Mouse (Mus musculus) heart, embryonic 10.5 days (tissue): ENCODE measurements around the gene Ppp1r17. TPM values are rescaled to one million over a fixed set of nuclear protein-coding genes. Genes with fewer than 3 reads are reported as not detected.
A peak's percentile ranks its signal among the peaks of the same experiment; 100 is the strongest.

ENCODE experiments used
- DNase-seq: peaks from one replicate; pipeline ENCODE4 v3.0.0-alpha.2; 2017; ENCODE audit warnings: low spot score
- H3K27ac ChIP-seq: fragments of 300-500 bp; sonication (generic); 2 replicates; pipeline ENCODE4 v1.5.1; 2016; ENCODE audit warnings: mild to moderate bottlenecking
- H3K27me3 ChIP-seq: fragments of 300-500 bp; sonication (generic); 2 replicates; pipeline ENCODE4 v1.6.1; 2016; ENCODE audit warnings: mild to moderate bottlenecking; ENCODE audit not compliant: poor library complexity, insufficient read depth, severe bottlenecking
- H3K36me3 ChIP-seq: fragments of 300-500 bp; sonication (generic); 2 replicates; pipeline ENCODE4 v1.6.1; 2016; ENCODE audit warnings: mild to moderate bottlenecking, moderate library complexity
- H3K4me1 ChIP-seq: fragments of 300-500 bp; sonication (generic); 2 replicates; pipeline ENCODE4 v1.6.1; 2016; ENCODE audit warnings: mild to moderate bottlenecking
- H3K4me3 ChIP-seq: fragments of 300-500 bp; sonication (generic); 2 replicates; pipeline ENCODE4 v1.5.1; 2016; ENCODE audit warnings: mild to moderate bottlenecking, moderate library complexity
- H3K9me3 ChIP-seq: fragments of 300-500 bp; sonication (generic); 2 replicates; pipeline ENCODE4 v1.6.1; 2016; ENCODE audit warnings: mild to moderate bottlenecking, moderate library complexity
- WGBS: fragments of 180-500 bp; shearing (Covaris S2); methylation state at CpG from one replicate; pipeline ENCODE4 v1.1.7; 2016; 5-methylcytosine and 5-hydroxymethylcytosine counted together
- polyA plus RNA-seq: library from polyadenylated mRNA; unstranded; fragments of >200 nt; fragmentation: Nextera tagmentation; extraction: Ambion mirVana; gene quantifications from 2 replicates; pipeline ENCODE4 v1.2.1, GENCODE M21; 2016

Ppp1r17 gene
- 17.6 and 25.4 TPM in 2 replicates for polyA plus RNA-seq

GRCm38 (mm10) chr6:56017291-56017994, at the start of gene Ppp1r17:
Gene Ppp1r17, plus strand, starts transcription at chr6:56017497.
- no peaks in the 10 kb centered on the region for H3K9me3 ChIP-seq
- 50% methylated on average over 16 of the region's 16 CpGs for WGBS
- peak; percentile 84 for DNase-seq
- no peaks in the 10 kb centered on the region for H3K27me3 ChIP-seq
- H3K27ac ChIP-seq = peak within 1 kb of the TSS; percentile 59
- peak within 1 kb of the TSS; percentile 43 for H3K4me3 ChIP-seq
- peaks cover 33% of the 10 kb centered on the region for H3K4me1 ChIP-seq
- H3K36me3 ChIP-seq = no peaks in the 10 kb centered on the region

GRCm38 (mm10) chr6:55972998-55973397, 44.3 kb upstream of the Ppp1r17 start:
- DNase-seq = no peak
- H3K4me3 ChIP-seq = no peak overlapping the region
- no peaks in the 10 kb centered on the region for H3K4me1 ChIP-seq
- no peak overlapping the region for H3K27ac ChIP-seq
- no peaks in the 10 kb centered on the region for H3K36me3 ChIP-seq
- no peaks in the 10 kb centered on the region for H3K9me3 ChIP-seq
- no peaks in the 10 kb centered on the region for H3K27me3 ChIP-seq

- Histone ChIP-seq H3K9me3 (no peaks in the 10 kb centered on the region), H3K27ac (no peak overlapping the region), H3K4me3 (no peak overlapping the region), H3K36me3 (no peaks in the 10 kb centered on the region), H3K27me3 (no peaks in the 10 kb centered on the region), H3K4me1 (no peaks in the 10 kb centered on the region)
- 65% methylated on average over 2 of the region's 2 CpGs for WGBS
- no peak for DNase-seq
Observed at GRCm38 (mm10) chr6:55979766-55980165, 37.5 kb upstream of the Ppp1r17 start.

GRCm38 (mm10) chr6:56008711-56009110, 8.6 kb upstream of the Ppp1r17 start:
- 80% methylated on average over 4 of the region's 4 CpGs for WGBS
- no peaks in the 10 kb centered on the region for H3K27me3 ChIP-seq
- H3K36me3 ChIP-seq = no peaks in the 10 kb centered on the region
- no peaks in the 10 kb centered on the region for H3K4me1 ChIP-seq
- no peaks in the 10 kb centered on the region for H3K9me3 ChIP-seq
- DNase-seq = no peak
- H3K4me3 ChIP-seq = no peak overlapping the region
- H3K27ac ChIP-seq = no peak overlapping the region

GRCm38 (mm10) chr6:56012384-56012783, 4.9 kb upstream of the Ppp1r17 start:
- Histone ChIP-seq H3K27me3 (no peaks in the 10 kb centered on the region), H3K4me3 (no peak overlapping the region), H3K4me1 (0 out of 2 replicates have a peak, but pooled peaks cover 2% of the 10 kb centered on the region), H3K36me3 (no peaks in the 10 kb centered on the region), H3K9me3 (no peaks in the 10 kb centered on the region), H3K27ac (no peak overlapping the region)
- DNase-seq = no peak
- WGBS = 83% methylated on average over 5 of the region's 5 CpGs

GRCm38 (mm10) chr6:56019632-56020031, 2.3 kb downstream of the Ppp1r17 start:
- Histone ChIP-seq H3K27me3 (no peaks in the 10 kb centered on the region), H3K36me3 (no peaks in the 10 kb centered on the region), H3K9me3 (no peaks in the 10 kb centered on the region), H3K27ac (no peak overlapping the region), H3K4me3 (0 out of 2 replicates have a peak overlapping the region, but pooled peaks have one; percentile 43), H3K4me1 (peaks cover 33% of the 10 kb centered on the region)
- WGBS = 11% methylated on average over 2 of the region's 2 CpGs
- DNase-seq = no peak

- no peak overlapping the region for H3K4me3 ChIP-seq
- WGBS = 57% methylated on average over 2 of the region's 2 CpGs
- H3K4me1 ChIP-seq = peaks cover 4% of the 10 kb centered on the region; the same call in 1 of the 2 replicates
- no peak overlapping the region for H3K27ac ChIP-seq
- no peaks in the 10 kb centered on the region for H3K9me3 ChIP-seq
- no peaks in the 10 kb centered on the region for H3K36me3 ChIP-seq
- no peak for DNase-seq
- H3K27me3 ChIP-seq = no peaks in the 10 kb centered on the region
Observed at GRCm38 (mm10) chr6:56025533-56025932, 8.2 kb downstream of the Ppp1r17 start.

GRCm38 (mm10) chr6:56027318-56027717, 10.0 kb downstream of the Ppp1r17 start:
- WGBS = 83% methylated on average over 6 of the region's 6 CpGs
- H3K27me3 ChIP-seq = no peaks in the 10 kb centered on the region
- DNase-seq = no peak
- H3K4me3 ChIP-seq = no peak overlapping the region
- H3K36me3 ChIP-seq = no peaks in the 10 kb centered on the region
- no peak overlapping the region for H3K27ac ChIP-seq
- H3K9me3 ChIP-seq = no peaks in the 10 kb centered on the region
- H3K4me1 ChIP-seq = 0 out of 2 replicates have a peak, but pooled peaks cover 4% of the 10 kb centered on the region

- no peak overlapping the region for H3K27ac ChIP-seq
- H3K36me3 ChIP-seq = no peaks in the 10 kb centered on the region
- no peak overlapping the region for H3K4me3 ChIP-seq
- H3K27me3 ChIP-seq = no peaks in the 10 kb centered on the region
- 91% methylated on average over 5 of the region's 5 CpGs for WGBS
- DNase-seq = no peak
- no peaks in the 10 kb centered on the region for H3K9me3 ChIP-seq
- 0 out of 2 replicates have a peak, but pooled peaks cover 4% of the 10 kb centered on the region for H3K4me1 ChIP-seq
Observed at GRCm38 (mm10) chr6:56027966-56028365, 10.7 kb downstream of the Ppp1r17 start.

GRCm38 (mm10) chr6:56029986-56030385, 12.7 kb downstream of the Ppp1r17 start:
- H3K4me3 ChIP-seq = no peak overlapping the region
- H3K9me3 ChIP-seq = no peaks in the 10 kb centered on the region
- no peak overlapping the region for H3K27ac ChIP-seq
- H3K27me3 ChIP-seq = no peaks in the 10 kb centered on the region
- WGBS = 60% methylated on average over 5 of the region's 5 CpGs
- 0 out of 2 replicates have a peak, but pooled peaks cover 4% of the 10 kb centered on the region for H3K4me1 ChIP-seq
- DNase-seq = no peak
- H3K36me3 ChIP-seq = no peaks in the 10 kb centered on the region

- no peaks in the 10 kb centered on the region for H3K9me3 ChIP-seq
- no peaks in the 10 kb centered on the region for H3K36me3 ChIP-seq
- 0 out of 2 replicates have a peak, but pooled peaks cover 4% of the 10 kb centered on the region for H3K4me1 ChIP-seq
- H3K27ac ChIP-seq = no peak overlapping the region
- DNase-seq = no peak
- H3K4me3 ChIP-seq = no peak overlapping the region
- H3K27me3 ChIP-seq = no peaks in the 10 kb centered on the region
- WGBS = 83% methylated on average over 2 of the region's 2 CpGs
Observed at GRCm38 (mm10) chr6:56032231-56032630, 14.9 kb downstream of the Ppp1r17 start.

GRCm38 (mm10) chr6:56035054-56035453, 17.8 kb downstream of the Ppp1r17 start:
- no peaks in the 10 kb centered on the region for H3K27me3 ChIP-seq
- no peak for DNase-seq
- no peaks in the 10 kb centered on the region for H3K36me3 ChIP-seq
- H3K27ac ChIP-seq = no peak overlapping the region
- no peaks in the 10 kb centered on the region for H3K9me3 ChIP-seq
- H3K4me3 ChIP-seq = no peak overlapping the region
- 67% methylated on average over 10 of the region's 10 CpGs for WGBS
- H3K4me1 ChIP-seq = 0 out of 2 replicates have a peak, but pooled peaks cover 4% of the 10 kb centered on the region

- H3K27me3 ChIP-seq = no peaks in the 10 kb centered on the region
- DNase-seq = no peak
- no peaks in the 10 kb centered on the region for H3K4me1 ChIP-seq
- H3K36me3 ChIP-seq = no peaks in the 10 kb centered on the region
- H3K27ac ChIP-seq = no peak overlapping the region
- WGBS = 72% methylated on average over 4 of the region's 4 CpGs
- H3K9me3 ChIP-seq = no peaks in the 10 kb centered on the region
- no peak overlapping the region for H3K4me3 ChIP-seq
Observed at GRCm38 (mm10) chr6:56039476-56040055, 22.3 kb downstream of the Ppp1r17 start.
